In genomic region chr12:72940822-72941397, GRCm38 (mm10) we compare ENCODE assay signal across 19 mouse cellular contexts. TPM values are rescaled to one million over a fixed set of nuclear protein-coding genes. Genes with fewer than 3 reads are reported as not detected.
DNase-seq lines count a peak whose midpoint lies in the region; ATAC-seq and TF ChIP-seq lines count a peak whose summit lies in the region.
"Had no signal": no experiment of that assay in that cellular context is flagged by ENCODE, and none has a peak within 500 bp of the region (broad histone marks: within the 10 kb centered on the region; RNA-seq: fewer than 3 reads in every experiment).

No protein-coding gene starts in this region.

- 1% methylated on average over 11 of the region's 11 CpGs for WGBS in forebrain, embryonic 10.5 days
- 2% methylated on average over 11 of the region's 11 CpGs for whole genome bisulfite sequencing in forebrain, embryonic 15.5 days
- WGBS in lung, embryonic 14.5 days, result 4% methylated on average over 11 of the region's 11 CpGs
- 3% methylated on average over 11 of the region's 11 CpGs for WGBS in embryonic facial prominence, embryonic 14.5 days

- ATAC-seq in forebrain, embryonic 15.5 days (replicated peaks), result no peak
- ATAC-seq in lung, embryonic 14.5 days (ENCODE audit: insufficient read depth), result no peak
- no peak for ATAC-seq in embryonic facial prominence, embryonic 14.5 days (ENCODE audit: low read depth)

- peaks cover 52% of the 10 kb centered on the region for H3K4me1 ChIP-seq in forebrain, embryonic 10.5 days
- peaks cover 20% of the 10 kb centered on the region for H3K4me1 ChIP-seq in forebrain, embryonic 15.5 days
- no peaks in the 10 kb centered on the region for H3K4me1 ChIP-seq in lung, embryonic 14.5 days (ENCODE audit: insufficient read depth)
- H3K4me1 ChIP-seq in embryonic facial prominence, embryonic 14.5 days (ENCODE audit: control insufficient read depth, insufficient read depth, low read length), result peaks cover 15% of the 10 kb centered on the region

- no peak for DNase-seq in forebrain, embryonic 10.5 days (ENCODE audit: extremely low spot score, low spot score)
- peak; percentile 12 for DNase-seq in lung, embryonic 14.5 days
- DNase-seq in lung, postnatal 36 days, result no peak
- peak; percentile 26 for DNase-seq in R1 (ENCODE audit: low read depth, low spot score)
- no peak for DNase-seq in embryonic facial prominence, embryonic 14.5 days (ENCODE audit: low spot score)
- DNase-seq in cerebellum, postnatal 25 days, result no peak
- no peak for DNase-seq in cerebellum, postnatal 4 days (ENCODE audit: low spot score in 2 of 2)
- DNase-seq: adrenal gland, postnatal 25 days; cerebellum, adult 8-10 months; kidney, adult 11 months; liver, embryonic 13.5 days had no signal

- H3K4me2 ChIP-seq in forebrain, embryonic 15.5 days (replicated peaks), result no peak overlapping the region
- no peak overlapping the region for H3K4me2 ChIP-seq in lung, embryonic 14.5 days
- no peak overlapping the region for H3K4me2 ChIP-seq in embryonic facial prominence, embryonic 14.5 days (ENCODE audit: low read depth, low read length)
- H3K4me2 ChIP-seq: hindbrain, embryonic 12.5 days; liver, embryonic 13.5 days had no signal

- no peak overlapping the region for H3K9ac ChIP-seq in forebrain, embryonic 15.5 days (replicated peaks)
- no peak overlapping the region for H3K9ac ChIP-seq in lung, embryonic 14.5 days
- no peak overlapping the region for H3K9ac ChIP-seq in embryonic facial prominence, embryonic 14.5 days (ENCODE audit: low read depth, low read length)
- H3K9ac ChIP-seq: heart, embryonic 15.5 days; hindbrain, embryonic 12.5 days; liver, embryonic 13.5 days had no signal

- no peak for TF ChIP-seq CTCF in lung, embryonic 14.5 days (IDR thresholded peaks at IDR 0.05; ENCODE audit: low read depth)

- H3K27ac ChIP-seq in forebrain, embryonic 10.5 days, result peak overlapping the region; percentile 53; the same call in 1 of the 2 replicates
- no peak overlapping the region for H3K27ac ChIP-seq in forebrain, embryonic 15.5 days (replicated peaks)
- no peak overlapping the region for H3K27ac ChIP-seq in lung, embryonic 14.5 days (ENCODE audit: low read depth)
- no peak overlapping the region for H3K27ac ChIP-seq in embryonic facial prominence, embryonic 14.5 days (replicated peaks; ENCODE audit: low read depth, low read length)
- H3K27ac ChIP-seq: heart, embryonic 15.5 days; hindbrain, embryonic 12.5 days; kidney, postnatal 0 days; liver, embryonic 13.5 days had no signal

- H3K36me3 ChIP-seq in forebrain, embryonic 10.5 days (replicated peaks), result no peaks in the 10 kb centered on the region
- no peaks in the 10 kb centered on the region for H3K36me3 ChIP-seq in forebrain, embryonic 15.5 days
- H3K36me3 ChIP-seq in lung, embryonic 14.5 days (ENCODE audit: insufficient read depth), result no peaks in the 10 kb centered on the region
- H3K36me3 ChIP-seq in embryonic facial prominence, embryonic 14.5 days (ENCODE audit: control insufficient read depth, insufficient read depth, low read length), result no peaks in the 10 kb centered on the region
- H3K36me3 ChIP-seq: heart, embryonic 15.5 days; hindbrain, embryonic 12.5 days; liver, embryonic 13.5 days had no signal

- H3K4me3 ChIP-seq in forebrain, embryonic 10.5 days, result peak overlapping the region; percentile 46
- no peak overlapping the region for H3K4me3 ChIP-seq in forebrain, embryonic 15.5 days
- H3K4me3 ChIP-seq in lung, embryonic 14.5 days (ENCODE audit: low read depth, low read length), result no peak overlapping the region
- H3K4me3 ChIP-seq in embryonic facial prominence, embryonic 14.5 days (ENCODE audit: low read depth, low read length), result peak overlapping the region; percentile 31; the same call in 1 of the 2 replicates
- H3K4me3 ChIP-seq: liver, embryonic 13.5 days had no signal

- H3K27me3 ChIP-seq in forebrain, embryonic 10.5 days (ENCODE audit: poor library complexity, severe bottlenecking), result peaks cover 100% of the 10 kb centered on the region
- H3K27me3 ChIP-seq in forebrain, embryonic 15.5 days, result peaks cover 82% of the 10 kb centered on the region
- H3K27me3 ChIP-seq in lung, embryonic 14.5 days (ENCODE audit: insufficient read depth, low read length), result peaks cover 98% of the 10 kb centered on the region
- H3K27me3 ChIP-seq in embryonic facial prominence, embryonic 14.5 days (replicated peaks; ENCODE audit: control insufficient read depth, insufficient read depth, low read length), result peaks cover 92% of the 10 kb centered on the region

- H3K9me3 ChIP-seq in forebrain, embryonic 10.5 days, result no peaks in the 10 kb centered on the region
- no peaks in the 10 kb centered on the region for H3K9me3 ChIP-seq in forebrain, embryonic 15.5 days
- no peaks in the 10 kb centered on the region for H3K9me3 ChIP-seq in lung, embryonic 14.5 days (ENCODE audit: low read depth, low read length)
- H3K9me3 ChIP-seq in embryonic facial prominence, embryonic 14.5 days (ENCODE audit: control insufficient read depth, low read length), result no peaks in the 10 kb centered on the region
- H3K9me3 ChIP-seq: heart, embryonic 15.5 days; hindbrain, embryonic 12.5 days; liver, embryonic 13.5 days had no signal

RNA-seq across cellular contexts. Expression of gene 4930447C04Rik, which starts 0.3 kb away (rescaled TPM):
- polyA plus RNA-seq in forebrain, embryonic 10.5 days (2016; fragmentation: Nextera tagmentation; extraction: Ambion mirVana), result 2.6 and 3.8 TPM in 2 replicates
- 2.6 and 3.1 TPM in 2 replicates for polyA plus RNA-seq in forebrain, embryonic 15.5 days (2015; fragmentation: Nextera tagmentation; extraction: Ambion mirVana)
- polyA plus RNA-seq in lung, embryonic 14.5 days (2014; fragmentation: Nextera tagmentation; extraction: Ambion mirVana), result 0.19 and 0.63 TPM in 2 replicates
- polyA plus RNA-seq in embryonic facial prominence, embryonic 14.5 days (2014; fragmentation: Nextera tagmentation; extraction: Ambion mirVana), result 3.6 and 4.0 TPM in 2 replicates
- polyA plus RNA-seq: small intestine, adult 2 months had no signal

RNA-seq across cellular contexts. Expression of gene Six6, which starts 1.2 kb away (rescaled TPM):
- polyA plus RNA-seq in forebrain, embryonic 10.5 days (2016; fragmentation: Nextera tagmentation; extraction: Ambion mirVana), result 3.2 and 8.0 TPM in 2 replicates
- 1.1 and 4.3 TPM in 2 replicates for polyA plus RNA-seq in forebrain, embryonic 15.5 days (2015; fragmentation: Nextera tagmentation; extraction: Ambion mirVana)
- not detected in 2 replicates for polyA plus RNA-seq in lung, embryonic 14.5 days (2014; fragmentation: Nextera tagmentation; extraction: Ambion mirVana)
- polyA plus RNA-seq in embryonic facial prominence, embryonic 14.5 days (2014; fragmentation: Nextera tagmentation; extraction: Ambion mirVana), result 0.35 and 0.89 TPM in 2 replicates
- polyA plus RNA-seq: gonadal fat pad, adult 2 months; heart, embryonic 15.5 days; hindbrain, embryonic 12.5 days; kidney, postnatal 0 days; limb, embryonic 11.5 days; liver, embryonic 13.5 days; lung, embryonic 16.5 days; small intestine, adult 2 months had no signal

Comparison
In these comparisons a context has a peak if more than half of its experiments do, and no peak if none do; other contexts are left out.
1. DNase-seq: peak in lung, embryonic 14.5 days (single experiment) and R1 (single experiment); none in forebrain, embryonic 10.5 days (single experiment), lung, postnatal 36 days (single experiment), embryonic facial prominence, embryonic 14.5 days (single experiment), cerebellum, postnatal 25 days (0 of 2) and cerebellum, postnatal 4 days (0 of 2).
2. H3K4me3 ChIP-seq: peak in forebrain, embryonic 10.5 days (single experiment) and embryonic facial prominence, embryonic 14.5 days (single experiment); none in forebrain, embryonic 15.5 days (single experiment) and lung, embryonic 14.5 days (single experiment).